Mouse (Mus musculus): ENCODE data around the gene B4galt3. TPM values are rescaled to one million over a fixed set of nuclear protein-coding genes. Genes with fewer than 3 reads are reported as not detected.

The B4galt3 gene
- total RNA-seq (2023): 115 and 168 TPM in 2 replicates

GRCm38 (mm10) chr1:171269848-171270572 is at the start of gene B4galt3:
B4galt3 (plus strand) TSS chr1:171270328.

GRCm38 (mm10) chr1:171222238-171223155 is 47.6 kb upstream of the B4galt3 start, which contains the start of gene Tomm40l:
Tomm40l (minus strand) TSS chr1:171222514.

GRCm38 (mm10) chr1:171224857-171225256 is 45.3 kb upstream of the B4galt3 start, which contains the start of gene Apoa2:
Apoa2 (plus strand) TSS chr1:171225054.

GRCm38 (mm10) chr1:171234126-171234525 is 36.0 kb upstream of the B4galt3 start, which contains the start of gene Fcer1g:
Fcer1g (minus strand) TSS chr1:171234365.

GRCm38 (mm10) chr1:171249913-171250600 is 20.1 kb upstream of the B4galt3 start, which contains the start of gene Adamts4:
Adamts4 (plus strand) TSS chr1:171250421.

GRCm38 (mm10) chr1:171250680-171251593 is 19.2 kb upstream of the B4galt3 start, which contains the start of gene Ndufs2:
Ndufs2 (minus strand) TSS chr1:171251388.

GRCm38 (mm10) chr1:171280916-171281527 is 10.9 kb downstream of the B4galt3 start, which contains the start of gene Ppox:
Ppox (minus strand) TSS chr1:171281186.

GRCm38 (mm10) chr1:171287136-171288081 is 17.3 kb downstream of the B4galt3 start, which contains the start of gene Usp21:
Usp21 (minus strand) TSS chr1:171287991.

GRCm38 (mm10) chr1:171294298-171295062 is 24.4 kb downstream of the B4galt3 start, which contains the start of gene Ufc1:
Ufc1 (minus strand) TSS chr1:171295024.

Other genes starting within 250 kb of the B4galt3 start
- gene Fcgr3, start 205.4 kb upstream of the B4galt3 start, total RNA-seq (2023): 422 and 510 TPM in 2 replicates
- gene Cfap126, start 156.4 kb upstream of the B4galt3 start, total RNA-seq (2023): 0.91 TPM in 1 of 2 replicates, not detected in the other
- gene Sdhc, start 119.7 kb upstream of the B4galt3 start, total RNA-seq (2023): 70.1 and 76.7 TPM in 2 replicates
- gene Mpz, start 119.6 kb upstream of the B4galt3 start, total RNA-seq (2023): not detected in 2 replicates
- gene Pcp4l1, start 74.1 kb upstream of the B4galt3 start, total RNA-seq (2023): 0.25 and 0.38 TPM in 2 replicates
- not detected in 2 replicates for gene Nr1i3, start 56.4 kb upstream of the B4galt3 start, total RNA-seq (2023)
- gene Tomm40l, start 47.8 kb upstream of the B4galt3 start, total RNA-seq (2023): 7.2 and 11.8 TPM in 2 replicates
- not detected in 2 replicates for gene Apoa2, start 45.3 kb upstream of the B4galt3 start, total RNA-seq (2023)
- 1,184 and 1,203 TPM in 2 replicates for gene Fcer1g, start 36.0 kb upstream of the B4galt3 start, total RNA-seq (2023)
- gene Adamts4, start 19.9 kb upstream of the B4galt3 start, total RNA-seq (2023): not detected in 2 replicates
- gene Ndufs2, start 18.9 kb upstream of the B4galt3 start, total RNA-seq (2023): 68.8 and 134 TPM in 2 replicates
- 64.8 and 86.5 TPM in 2 replicates for gene Ppox, start 10.9 kb downstream of the B4galt3 start, total RNA-seq (2023)
- 27.7 and 31.0 TPM in 2 replicates for gene Usp21, start 17.7 kb downstream of the B4galt3 start, total RNA-seq (2023)
- gene Ufc1, start 24.7 kb downstream of the B4galt3 start, total RNA-seq (2023): 40.6 and 41.8 TPM in 2 replicates
- gene Dedd, start 58.8 kb downstream of the B4galt3 start, total RNA-seq (2023): 17.9 and 25.5 TPM in 2 replicates
- 15.9 and 16.3 TPM in 2 replicates for gene Nit1, start 75.3 kb downstream of the B4galt3 start, total RNA-seq (2023)
- 39.2 and 40.6 TPM in 2 replicates for gene Pfdn2, start 75.3 kb downstream of the B4galt3 start, total RNA-seq (2023)
- gene Klhdc9, start 90.5 kb downstream of the B4galt3 start, total RNA-seq (2023): not detected in 2 replicates
- gene Nectin4, start 99.8 kb downstream of the B4galt3 start, total RNA-seq (2023): 1.1 and 1.6 TPM in 2 replicates
- 268 and 358 TPM in 2 replicates for gene Arhgap30, start 118.6 kb downstream of the B4galt3 start, total RNA-seq (2023)
- 111 and 118 TPM in 2 replicates for gene Usf1, start 141.0 kb downstream of the B4galt3 start, total RNA-seq (2023)
- gene Tstd1, start 148.5 kb downstream of the B4galt3 start, total RNA-seq (2023): 1.6 and 2.3 TPM in 2 replicates
- gene F11r, start 167.2 kb downstream of the B4galt3 start, total RNA-seq (2023): 1.2 TPM in 2 replicates
- gene Alyref2, start 233.2 kb downstream of the B4galt3 start, total RNA-seq (2023): 6.1 and 6.8 TPM in 2 replicates